Mouse (Mus musculus) left cerebral cortex, postnatal 36 days (tissue): ENCODE measurements around the gene B3gnt4. TPM values are rescaled to one million over a fixed set of nuclear protein-coding genes. Genes with fewer than 3 reads are reported as not detected.
"Not testable (repeated sequence)": the region's sequence is repeated elsewhere in the genome, so short reads cannot be mapped to it uniquely, and the experiment has no call there.

Experiments
- DNase-seq, 2 experiments: peaks; one replicate each; pipeline ENCODE4 v3.0.0; 2021 to 2022; ENCODE audit warnings: low spot score in 2 of 2, mixed read lengths in 1 of 2
- intact Hi-C: fragments of 180-260 bp; cut with DNase I; formaldehyde crosslinking; loops from one replicate; pipeline ENCODE4 v1.15.1; 2025
- total RNA-seq, 2 experiments: library from RNA; stranded (reverse); gene quantifications; 2 replicates each; pipeline ENCODE4 v1.2.3; 2021

Gene B3gnt4
- 1 to 10 TPM in 1 of 2 experiments, under 1 TPM in 1; 0.75 to 1.1 TPM for total RNA-seq

DNA sequence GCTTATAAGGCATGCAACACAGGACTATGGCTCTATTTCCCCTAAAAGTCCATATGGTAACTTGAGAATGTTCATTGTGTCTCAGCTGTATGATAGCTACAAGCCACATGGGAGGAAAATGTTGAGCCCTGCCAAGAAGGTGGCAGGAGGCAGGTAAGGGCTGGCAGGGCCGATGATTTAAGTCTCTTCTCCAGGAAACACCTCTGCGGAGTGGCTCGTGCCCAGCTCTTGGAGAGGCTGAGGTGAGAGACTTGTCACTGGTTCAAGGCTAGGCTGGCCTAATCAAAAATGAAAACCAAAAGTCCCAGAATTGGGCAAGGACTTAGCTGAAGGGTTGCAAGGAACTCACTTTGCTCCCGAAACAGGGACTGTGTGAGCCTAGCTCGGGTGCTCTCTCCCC, at the start of gene B3gnt4:
Gene B3gnt4, plus strand, starts transcription at position 301 of the 400 bp plus-strand sequence.
- intact Hi-C loops: no loop called here
- DNase-seq: no peak

GRCm38 (mm10) chr5:123461420-123461819, 48.8 kb upstream of the B3gnt4 start:
- intact Hi-C loops: no loop called here
- no peak for DNase-seq

DNA sequence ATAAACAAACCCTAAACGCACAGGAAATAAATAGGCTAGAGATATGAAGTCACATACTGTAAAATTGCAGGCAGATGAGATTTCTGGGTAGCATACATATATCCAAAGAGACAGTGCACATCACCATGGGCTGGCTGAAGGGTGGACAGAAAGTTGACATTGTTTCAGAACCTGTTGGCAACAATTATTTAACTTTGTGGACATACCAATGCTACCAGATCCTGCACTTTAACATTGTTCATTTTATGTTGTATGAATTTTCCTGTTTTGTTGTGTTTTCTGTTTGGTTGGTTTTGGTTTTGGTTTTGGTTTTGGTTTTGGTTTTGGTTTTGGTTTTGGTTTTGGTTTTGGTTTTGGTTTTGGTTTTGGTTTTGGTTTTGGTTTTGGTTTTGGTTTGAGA, 45.6 kb upstream of the B3gnt4 start:
- intact Hi-C loops: no loop called here

DNA sequence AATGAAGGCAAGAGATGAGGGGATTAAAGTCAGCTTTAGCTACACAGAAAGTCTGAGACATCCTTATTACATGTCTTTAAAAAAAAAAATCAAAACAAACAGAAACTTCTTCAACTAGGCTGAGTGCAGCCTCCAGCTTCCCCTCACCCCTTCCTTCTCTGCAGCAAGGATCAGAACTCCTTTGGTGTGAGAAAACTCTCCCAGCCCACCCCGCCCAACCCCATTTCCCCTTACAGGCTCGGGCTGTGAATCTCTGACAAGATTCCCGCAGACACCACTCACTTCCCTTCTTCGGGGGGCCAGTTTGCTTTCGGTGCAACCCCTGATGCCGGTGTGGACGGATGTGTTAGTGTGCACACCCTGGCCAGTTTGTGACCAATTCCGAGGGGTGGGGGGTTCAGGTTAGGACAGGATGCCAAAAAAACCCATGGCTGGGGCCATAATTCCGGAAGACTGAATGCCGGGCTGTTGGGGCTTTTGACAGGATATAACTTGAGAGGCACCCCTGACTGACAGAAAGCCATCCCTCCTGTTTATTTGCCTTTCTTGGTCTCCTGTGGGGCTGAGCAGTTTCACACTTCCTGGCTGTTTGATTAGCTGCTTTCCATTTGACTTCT, 39.4 kb upstream of the B3gnt4 start:
- intact Hi-C loops: no loop called here
- no peak for DNase-seq

More for the DNA sequence above, 45.6 kb upstream of the B3gnt4 start:
- DNase-seq: no peak

GRCm38 (mm10) chr5:123473817-123474216, 36.4 kb upstream of the B3gnt4 start:
- DNase-seq: no peak
- intact Hi-C loops: no loop called here

DNA sequence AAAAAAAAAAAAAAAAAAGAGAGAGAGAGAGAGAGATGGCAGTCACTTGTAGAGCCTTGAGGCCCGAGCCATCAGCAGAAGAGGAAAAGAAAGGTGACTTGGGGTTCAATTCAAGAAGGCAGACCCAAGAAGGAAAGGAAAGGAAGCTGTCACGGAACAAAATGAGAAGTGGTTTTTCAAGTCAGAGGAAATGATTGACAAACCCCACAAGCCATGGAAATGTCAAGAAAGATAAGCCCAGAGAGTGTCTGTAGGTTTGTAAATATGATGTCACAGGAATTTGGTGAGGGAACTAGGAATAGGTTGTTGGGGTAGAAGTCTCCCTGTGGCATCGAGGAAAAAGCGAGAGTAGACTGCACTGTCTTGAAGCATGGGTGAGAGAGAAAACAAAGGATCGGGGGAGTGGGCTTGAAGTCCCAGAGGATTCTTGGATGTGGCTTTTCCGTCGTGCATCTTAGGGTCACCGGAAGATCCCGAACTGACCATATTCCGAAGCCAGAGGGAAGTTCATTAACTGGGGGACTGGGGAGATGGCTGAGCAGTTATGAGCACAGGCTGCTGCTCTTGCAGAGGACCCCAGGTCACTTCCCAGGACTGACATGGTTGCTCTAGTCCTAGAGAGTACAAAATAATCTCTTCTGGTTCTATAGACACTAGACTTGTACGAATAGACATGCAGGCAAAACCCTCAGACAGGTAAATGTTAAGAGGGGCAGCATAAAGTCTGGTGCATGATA, 22.4 kb upstream of the B3gnt4 start:
- intact Hi-C loops: no loop called here

GRCm38 (mm10) chr5:123489112-123489785, 21.0 kb upstream of the B3gnt4 start, which contains the start of the genes Lrrc43 and Il31:
Lrrc43 (plus strand) TSS chr5:123489305.
Il31 (minus strand) TSS chr5:123489489.
- intact Hi-C loops: no loop called here
- no peak for DNase-seq

More for the DNA sequence above, 22.4 kb upstream of the B3gnt4 start:
- DNase-seq: no peak

DNA sequence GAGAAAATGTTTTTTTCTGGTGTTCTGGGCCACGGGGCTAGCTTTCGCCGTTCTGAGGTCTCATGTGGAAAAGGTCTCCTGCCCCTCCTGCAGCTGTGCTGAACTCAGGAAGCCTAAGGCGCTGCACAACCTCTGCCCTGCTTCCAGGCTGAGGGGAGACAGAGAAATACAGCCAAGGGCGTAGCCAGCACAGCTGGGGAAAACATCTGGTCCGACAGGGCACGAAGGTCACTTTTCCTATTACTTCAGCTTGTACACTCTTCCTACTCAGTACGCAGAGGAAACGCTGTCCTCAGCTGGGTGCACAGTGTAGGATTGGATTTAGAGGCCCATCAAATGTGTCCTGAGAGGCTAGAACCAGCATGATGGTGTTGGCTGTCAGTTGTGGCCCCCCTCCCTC, 20.3 kb upstream of the B3gnt4 start:
- DNase-seq: no peak
- intact Hi-C loops: loop anchor here (10.0 kb wide), 1 partner anchor 235 kb away; the partner anchor contains the start of gene Wdr66

- peak in 1 of 2 experiments; percentile 36 for DNase-seq
- intact Hi-C loops: loop anchor here (2.0 to 10.0 kb wide), 3 partner anchors 55 to 245 kb away; partner anchors contain the start of gene Wdr66
Observed at GRCm38 (mm10) chr5:123499717-123500116, 10.5 kb upstream of the B3gnt4 start.

- intact Hi-C loops: no loop called here
- DNase-seq: no peak
Observed at GRCm38 (mm10) chr5:123501973-123502372, 8.3 kb upstream of the B3gnt4 start.

GRCm38 (mm10) chr5:123507936-123508723, 2.1 kb upstream of the B3gnt4 start:
- peak; percentile 68 to 70 for DNase-seq
- intact Hi-C loops: no loop called here

GRCm38 (mm10) chr5:123508921-123509320, 1.3 kb upstream of the B3gnt4 start:
- intact Hi-C loops: no loop called here
- DNase-seq: no peak

- intact Hi-C loops, DNase-seq: not testable (repeated sequence)
Observed at GRCm38 (mm10) chr5:123511426-123511825, 1.2 kb downstream of the B3gnt4 start.

GRCm38 (mm10) chr5:123512102-123512501, 1.8 kb downstream of the B3gnt4 start:
- no peak for DNase-seq
- intact Hi-C loops: no loop called here

- intact Hi-C loops: no loop called here
- no peak for DNase-seq
Observed at GRCm38 (mm10) chr5:123514871-123515270, 4.6 kb downstream of the B3gnt4 start.

- intact Hi-C loops: no loop called here
- no peak for DNase-seq
Observed at GRCm38 (mm10) chr5:123520666-123521065, 10.4 kb downstream of the B3gnt4 start.

GRCm38 (mm10) chr5:123521621-123522020, 11.4 kb downstream of the B3gnt4 start:
- intact Hi-C loops: no loop called here
- DNase-seq: no peak

DNA sequence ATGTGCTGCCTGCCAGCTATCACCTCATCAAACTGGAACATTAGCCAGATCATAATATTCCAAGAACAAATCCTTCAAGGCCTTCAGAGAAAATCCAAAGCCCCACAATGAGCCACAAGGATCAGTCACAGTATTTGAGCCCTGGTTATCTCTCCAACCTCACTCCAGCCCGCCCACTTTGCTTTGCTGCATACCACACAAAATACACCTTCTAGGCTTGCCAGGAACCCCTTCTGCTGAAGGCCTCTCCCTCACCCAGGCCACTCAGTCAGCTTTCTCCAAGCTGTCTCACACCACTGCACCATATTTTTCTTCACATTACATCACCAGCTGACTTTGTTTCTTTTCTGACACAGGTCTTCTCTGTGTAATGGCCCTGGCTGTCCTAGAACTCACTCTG, 11.9 kb downstream of the B3gnt4 start:
- DNase-seq: no peak
- intact Hi-C loops: no loop called here

DNA sequence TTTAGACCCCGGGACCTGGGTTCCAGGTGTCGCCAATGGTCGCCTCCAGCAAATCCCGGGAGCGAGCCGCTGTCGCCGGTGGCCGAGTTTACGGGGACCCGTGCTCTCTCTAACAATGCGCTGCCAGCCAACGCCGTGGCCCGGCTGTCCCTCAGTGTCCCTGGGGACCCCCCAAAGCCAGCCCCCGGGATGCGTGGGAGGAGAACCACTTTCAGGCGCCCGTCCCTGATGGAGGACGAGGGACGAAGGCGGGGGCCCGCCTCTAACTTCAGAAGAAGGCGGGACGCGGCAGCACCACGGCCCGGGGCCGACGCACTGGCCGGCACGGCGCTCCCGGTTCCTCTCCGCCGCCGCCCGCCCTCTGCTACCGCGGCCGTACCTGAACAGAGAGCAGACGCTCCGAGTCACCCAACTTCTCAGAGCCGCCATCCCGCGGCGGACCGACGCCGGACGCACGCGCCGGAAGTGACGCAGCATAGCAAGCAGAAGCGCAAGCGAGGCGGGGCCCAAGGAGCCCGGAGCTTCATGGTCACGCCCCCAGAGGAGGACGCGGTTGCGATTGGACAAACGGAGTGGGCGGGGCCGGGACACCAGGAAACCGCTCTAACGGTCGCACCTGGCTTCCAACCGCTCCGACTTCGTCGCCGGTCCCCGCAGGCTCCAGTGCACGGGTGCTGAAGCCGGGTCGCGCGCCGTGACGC, 13.6 kb downstream of the B3gnt4 start, which contains the start of gene Diablo:
Gene Diablo, minus strand, starts transcription at position 485 of the 701 bp plus-strand sequence.
- DNase-seq: peak; percentile 98
- intact Hi-C loops: no loop called here
